In the genomic region with DNA sequence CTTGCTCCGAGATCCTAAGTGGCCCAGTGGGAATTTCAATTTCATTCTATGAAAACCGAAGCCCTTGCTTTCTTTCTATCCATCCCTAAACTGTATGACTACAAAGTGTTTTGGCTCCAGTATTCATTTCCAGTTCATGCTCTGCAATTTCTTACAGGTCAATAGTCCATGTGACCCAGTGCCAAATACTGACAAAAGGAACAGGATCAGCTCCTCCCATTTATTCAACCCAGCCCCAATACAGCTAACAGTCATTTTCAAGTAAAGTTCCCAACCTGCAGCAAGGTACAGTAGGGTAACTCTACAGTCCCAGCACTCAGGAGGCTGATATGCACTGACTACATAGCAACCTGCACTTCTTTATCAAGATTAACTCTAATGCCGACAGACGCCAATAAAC, we compare ENCODE assay signal across 20 mouse cellular contexts.
"Had no signal": no experiment of that assay in that cellular context is flagged by ENCODE, and none has a peak within 500 bp of the region (broad histone marks: within the 10 kb centered on the region; RNA-seq: fewer than 3 reads in every experiment).

No protein-coding gene starts in this region.

- DNase-seq: layer of hippocampus, adult 9-11 months; liver; liver, embryonic 13.5 days; lung, embryonic 14.5 days; right cerebral cortex, adult 18-20 months; right cerebral cortex, postnatal 14 days; right cerebral cortex, postnatal 4 days; thymus, adult 2 months; thymus, postnatal 14 days had no signal

- H3K4me3 ChIP-seq: layer of hippocampus, adult 2 months; limb, embryonic 10.5 days; limb, embryonic 13.5 days; liver, embryonic 13.5 days; midbrain, embryonic 12.5 days; myocyte; neural tube, embryonic 13.5 days had no signal

- H3K4me2 ChIP-seq: limb, embryonic 13.5 days; liver, embryonic 13.5 days; lung, embryonic 14.5 days; midbrain, embryonic 12.5 days; neural tube, embryonic 13.5 days had no signal

- H3K4me1 ChIP-seq: limb, embryonic 10.5 days; liver, embryonic 13.5 days had no signal

- ATAC-seq: intestine, postnatal 0 days; lung, postnatal 0 days; midbrain, embryonic 16.5 days had no signal

- H3K36me3 ChIP-seq: liver, embryonic 13.5 days; midbrain, embryonic 12.5 days; neural tube, embryonic 13.5 days had no signal

- H3K9ac ChIP-seq: limb, embryonic 13.5 days; liver, embryonic 13.5 days; lung, embryonic 14.5 days; midbrain, embryonic 12.5 days; neural tube, embryonic 13.5 days had no signal

- H3K27me3 ChIP-seq: limb, embryonic 13.5 days; liver, embryonic 13.5 days; midbrain, embryonic 12.5 days; neural tube, embryonic 13.5 days had no signal

- H3K9me3 ChIP-seq: limb, embryonic 10.5 days; limb, embryonic 13.5 days; liver, embryonic 13.5 days; midbrain, embryonic 12.5 days; neural tube, embryonic 13.5 days had no signal

- H3K27ac ChIP-seq: layer of hippocampus, adult 2 months; limb, embryonic 10.5 days; limb, embryonic 13.5 days; liver, embryonic 13.5 days; macrophage; midbrain, embryonic 12.5 days; neural tube, embryonic 13.5 days; stomach, postnatal 0 days had no signal
